Mouse (Mus musculus): ENCODE results near the gene Negr1. TPM values are rescaled to one million over a fixed set of nuclear protein-coding genes. Genes with fewer than 3 reads are reported as not detected.

Gene Negr1
- polyA plus RNA-seq, 1 experiment from 2014 or later, result 5.9 TPM

DNA sequence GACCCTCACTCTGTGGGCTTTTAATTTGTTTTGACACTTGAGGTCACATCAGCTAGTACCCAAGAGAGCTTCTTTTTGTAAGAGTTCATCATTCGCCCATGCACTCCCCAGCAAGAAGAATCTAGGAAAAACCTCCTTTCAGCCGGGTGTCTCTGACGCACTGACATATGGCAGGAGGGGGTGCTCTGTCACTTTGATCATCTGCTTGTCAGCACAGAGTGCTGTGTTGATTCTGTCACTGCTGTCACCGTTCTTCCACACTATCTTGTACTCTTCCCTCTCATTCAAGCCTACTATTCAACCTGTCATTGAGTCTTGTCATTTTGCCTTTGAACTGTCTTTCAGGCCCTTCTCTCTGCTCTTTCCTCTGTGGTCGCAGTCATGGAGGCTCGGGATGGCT lies 385.8 kb downstream of the Negr1 start:
- no peak overlapping the region for H3K9ac ChIP-seq (ENCODE audit: low read depth, low read length)
- no peak for TF ChIP-seq CTCF (IDR thresholded peaks at IDR 0.05; ENCODE audit: low read depth)

GRCm38 (mm10) chr3:156952970-156953369 lies 391.4 kb downstream of the Negr1 start:
- no peaks in the 10 kb centered on the region for H3K27me3 ChIP-seq (ENCODE audit: insufficient read depth, low read length)
- WGBS, result 74% methylated on average over 6 of the region's 6 CpGs
- H3K36me3 ChIP-seq (ENCODE audit: insufficient read depth, low read length), result no peaks in the 10 kb centered on the region
- no peak overlapping the region for H3K4me3 ChIP-seq (replicated peaks; ENCODE audit: low read depth, low read length)
- DNase-seq (ENCODE audit: low spot score), result no peak
- H3K9me3 ChIP-seq (replicated peaks; ENCODE audit: low read length), result no peaks in the 10 kb centered on the region
- no peak overlapping the region for H3K9ac ChIP-seq (ENCODE audit: low read depth, low read length)
- no peak for TF ChIP-seq CTCF (IDR thresholded peaks at IDR 0.05; ENCODE audit: low read depth)
- H3K27ac ChIP-seq, result no peak overlapping the region
- H3K4me1 ChIP-seq (replicated peaks; ENCODE audit: insufficient read depth, low read length), result no peaks in the 10 kb centered on the region
- ATAC-seq (replicated peaks; ENCODE audit: low FRiP score, low read depth), result no peak
- no peak overlapping the region for H3K4me2 ChIP-seq (ENCODE audit: low read length)

More for the DNA sequence above, 385.8 kb downstream of the Negr1 start:
- Histone ChIP-seq H3K4me2 (ENCODE audit: low read length) (no peak overlapping the region), H3K27ac (no peak overlapping the region), H3K27me3 (ENCODE audit: insufficient read depth, low read length) (no peaks in the 10 kb centered on the region), H3K4me3 (replicated peaks; ENCODE audit: low read depth, low read length) (no peak overlapping the region), H3K4me1 (replicated peaks; ENCODE audit: insufficient read depth, low read length) (no peaks in the 10 kb centered on the region), H3K9me3 (replicated peaks; ENCODE audit: low read length) (no peaks in the 10 kb centered on the region), H3K36me3 (ENCODE audit: insufficient read depth, low read length) (no peaks in the 10 kb centered on the region)
- WGBS, result 65% methylated on average over 6 of the region's 6 CpGs
- DNase-seq (ENCODE audit: low spot score), result no peak
- ATAC-seq (replicated peaks; ENCODE audit: low FRiP score, low read depth), result no peak

DNA sequence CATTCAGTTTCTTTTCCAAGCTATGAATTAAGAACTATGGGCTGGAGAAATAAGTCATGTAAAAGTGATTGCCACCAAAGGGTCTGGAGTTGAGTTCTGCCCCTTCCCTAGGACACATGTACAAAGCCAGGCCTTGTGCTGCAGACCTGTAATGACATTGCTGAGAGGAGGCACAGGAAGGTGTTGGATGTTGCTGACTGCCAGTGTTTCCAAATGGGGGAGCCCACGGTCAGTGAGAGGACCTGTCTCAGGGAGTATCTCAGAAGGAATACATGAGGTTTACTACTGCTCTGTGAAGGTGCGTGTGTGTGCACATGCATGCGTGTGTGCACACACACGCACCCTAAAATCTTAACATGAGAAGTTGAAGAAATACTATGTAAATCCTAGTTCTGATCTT lies 393.5 kb downstream of the Negr1 start:
- ATAC-seq (replicated peaks; ENCODE audit: low FRiP score, low read depth) (no peak), DNase-seq (ENCODE audit: low spot score) (no peak)
- WGBS, result 85% methylated on average over 4 of the region's 4 CpGs

GRCm38 (mm10) chr3:156958640-156959039 lies 397.0 kb downstream of the Negr1 start:
- Histone ChIP-seq H3K27ac (no peak overlapping the region), H3K27me3 (ENCODE audit: insufficient read depth, low read length) (no peaks in the 10 kb centered on the region), H3K4me2 (ENCODE audit: low read length) (no peak overlapping the region), H3K9ac (ENCODE audit: low read depth, low read length) (no peak overlapping the region), H3K36me3 (ENCODE audit: insufficient read depth, low read length) (no peaks in the 10 kb centered on the region), H3K9me3 (replicated peaks; ENCODE audit: low read length) (no peaks in the 10 kb centered on the region), H3K4me3 (replicated peaks; ENCODE audit: low read depth, low read length) (no peak overlapping the region), H3K4me1 (replicated peaks; ENCODE audit: insufficient read depth, low read length) (no peaks in the 10 kb centered on the region)
- no peak for TF ChIP-seq CTCF (IDR thresholded peaks at IDR 0.05; ENCODE audit: low read depth)
- DNase-seq (ENCODE audit: low spot score), result no peak
- ATAC-seq (replicated peaks; ENCODE audit: low FRiP score, low read depth), result no peak
- WGBS, result 95% methylated on average over 7 of the region's 7 CpGs

More for the DNA sequence above, 393.5 kb downstream of the Negr1 start:
- H3K4me2 ChIP-seq (ENCODE audit: low read length), result no peak overlapping the region
- no peak for TF ChIP-seq CTCF (IDR thresholded peaks at IDR 0.05; ENCODE audit: low read depth)
- no peaks in the 10 kb centered on the region for H3K9me3 ChIP-seq (replicated peaks; ENCODE audit: low read length)
- H3K4me1 ChIP-seq (replicated peaks; ENCODE audit: insufficient read depth, low read length), result no peaks in the 10 kb centered on the region
- no peaks in the 10 kb centered on the region for H3K36me3 ChIP-seq (ENCODE audit: insufficient read depth, low read length)
- no peak overlapping the region for H3K9ac ChIP-seq (ENCODE audit: low read depth, low read length)
- no peak overlapping the region for H3K27ac ChIP-seq
- no peak overlapping the region for H3K4me3 ChIP-seq (replicated peaks; ENCODE audit: low read depth, low read length)
- H3K27me3 ChIP-seq (ENCODE audit: insufficient read depth, low read length), result no peaks in the 10 kb centered on the region

GRCm38 (mm10) chr3:156968764-156969163 lies 407.2 kb downstream of the Negr1 start:
- Histone ChIP-seq H3K36me3 (ENCODE audit: insufficient read depth, low read length) (no peaks in the 10 kb centered on the region), H3K27me3 (ENCODE audit: insufficient read depth, low read length) (no peaks in the 10 kb centered on the region), H3K27ac (no peak overlapping the region), H3K4me3 (replicated peaks; ENCODE audit: low read depth, low read length) (no peak overlapping the region), H3K4me2 (ENCODE audit: low read length) (no peak overlapping the region), H3K9me3 (replicated peaks; ENCODE audit: low read length) (no peaks in the 10 kb centered on the region), H3K9ac (ENCODE audit: low read depth, low read length) (no peak overlapping the region), H3K4me1 (replicated peaks; ENCODE audit: insufficient read depth, low read length) (no peaks in the 10 kb centered on the region)
- ATAC-seq (replicated peaks; ENCODE audit: low FRiP score, low read depth) (no peak), DNase-seq (ENCODE audit: low spot score) (no peak)
- TF ChIP-seq CTCF (IDR thresholded peaks at IDR 0.05; ENCODE audit: low read depth), result no peak
- WGBS, result 74% methylated on average over 2 of the region's 2 CpGs

DNA sequence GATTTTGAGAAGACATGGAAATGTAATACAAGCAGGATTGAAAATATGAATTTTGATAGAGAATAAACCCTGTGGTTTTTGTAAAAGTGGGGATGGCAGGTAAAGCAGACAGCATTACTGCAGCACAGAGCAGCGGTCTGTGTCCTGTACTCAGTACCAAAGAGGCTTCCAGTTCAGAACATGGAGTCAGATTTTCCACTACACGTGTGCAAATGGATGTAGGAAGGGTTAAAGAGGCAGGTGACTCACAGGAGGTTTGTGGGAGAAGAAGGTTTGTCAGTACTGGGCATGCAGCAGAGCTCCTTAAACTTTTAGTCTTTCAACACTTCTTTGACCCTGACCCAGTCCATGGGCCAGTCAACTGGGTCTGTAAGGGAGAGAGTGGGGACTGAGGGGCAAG lies 409.5 kb downstream of the Negr1 start:
- Histone ChIP-seq H3K27me3 (ENCODE audit: insufficient read depth, low read length) (no peaks in the 10 kb centered on the region), H3K9me3 (replicated peaks; ENCODE audit: low read length) (no peaks in the 10 kb centered on the region), H3K9ac (ENCODE audit: low read depth, low read length) (no peak overlapping the region), H3K27ac (no peak overlapping the region), H3K4me2 (ENCODE audit: low read length) (no peak overlapping the region), H3K4me1 (replicated peaks; ENCODE audit: insufficient read depth, low read length) (no peaks in the 10 kb centered on the region), H3K36me3 (ENCODE audit: insufficient read depth, low read length) (no peaks in the 10 kb centered on the region), H3K4me3 (replicated peaks; ENCODE audit: low read depth, low read length) (no peak overlapping the region)
- no peak for DNase-seq (ENCODE audit: low spot score)
- WGBS, result 80% methylated on average over 2 of the region's 2 CpGs
- TF ChIP-seq CTCF (IDR thresholded peaks at IDR 0.05; ENCODE audit: low read depth), result no peak
- no peak for ATAC-seq (replicated peaks; ENCODE audit: low FRiP score, low read depth)

- Histone ChIP-seq H3K36me3 (ENCODE audit: insufficient read depth, low read length) (no peaks in the 10 kb centered on the region), H3K27me3 (ENCODE audit: insufficient read depth, low read length) (no peaks in the 10 kb centered on the region), H3K4me2 (ENCODE audit: low read length) (no peak overlapping the region), H3K4me1 (replicated peaks; ENCODE audit: insufficient read depth, low read length) (no peaks in the 10 kb centered on the region), H3K9me3 (replicated peaks; ENCODE audit: low read length) (no peaks in the 10 kb centered on the region), H3K9ac (ENCODE audit: low read depth, low read length) (no peak overlapping the region), H3K4me3 (replicated peaks; ENCODE audit: low read depth, low read length) (no peak overlapping the region), H3K27ac (no peak overlapping the region)
- 71% methylated on average over 2 of the region's 2 CpGs for WGBS
- ATAC-seq (replicated peaks; ENCODE audit: low FRiP score, low read depth), result no peak
- TF ChIP-seq CTCF (IDR thresholded peaks at IDR 0.05; ENCODE audit: low read depth), result no peak
- no peak for DNase-seq (ENCODE audit: low spot score)
Observed at GRCm38 (mm10) chr3:156976816-156977215, 415.2 kb downstream of the Negr1 start.
